In the genomic region with DNA sequence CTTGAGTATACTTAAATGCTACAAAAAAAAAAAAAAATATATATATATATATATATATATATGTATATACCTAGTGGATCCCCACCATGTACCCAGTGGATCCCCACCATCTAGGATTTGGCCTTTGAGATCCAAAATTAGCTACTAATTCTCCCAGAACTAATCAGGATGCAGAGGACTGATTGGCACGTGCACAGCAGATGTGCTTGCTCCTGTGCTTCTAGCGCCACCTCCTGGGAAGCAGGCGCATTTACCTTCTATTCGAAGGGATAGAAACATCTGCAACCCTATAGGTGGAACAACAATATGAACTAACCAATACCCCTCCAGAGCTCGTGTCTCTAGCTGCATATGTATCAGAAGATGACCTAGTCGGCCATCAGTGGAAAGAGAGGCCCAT, we compare ENCODE assay signal across 8 mouse cellular contexts. TPM values are rescaled to one million over a fixed set of nuclear protein-coding genes. Genes with fewer than 3 reads are reported as not detected.
DNase-seq lines count a peak whose midpoint lies in the region; ATAC-seq lines count a peak whose summit lies in the region.

No protein-coding gene starts in this region.

- ATAC-seq in megakaryocyte progenitor cell, adult 5-6 weeks (replicated peaks; ENCODE audit: poor library complexity) = peak; percentile 100
- ATAC-seq in activated CD4-positive, CD25-positive, alpha-beta regulatory T cell, adult 4 months = no peak

- DNase-seq in adrenal gland, adult 18-20 months (ENCODE audit: low spot score in 2 of 2) = peak; percentile 63 to 70
- DNase-seq in embryo, embryonic 10 days (ENCODE audit: low spot score) = peak; percentile 87
- DNase-seq in gastrocnemius, postnatal 14 days = peak; percentile 80
- peak; percentile 86 for DNase-seq in induced T-regulatory cell, adult 2 months (ENCODE audit: low read depth)
- DNase-seq in left cerebral cortex, adult 9 months (ENCODE audit: low spot score in 2 of 2) = peak; percentile 52 to 71
- DNase-seq in right cerebral cortex, postnatal 14 days = peak; percentile 70

- intact Hi-C loops in gastrocnemius, postnatal 14 days (cut with DNase I; ENCODE audit: low total_unique reads) = loop anchor here (10.0 kb wide), 2 partner anchors 165 to 315 kb away; no protein-coding TSS in a partner anchor

RNA-seq across cellular contexts. Expression of gene Srsf7, which starts 27.1 kb away (rescaled TPM):
- total RNA-seq in adrenal gland, adult 18-20 months (2021) = 100 to 1,000 TPM; 124 to 133 TPM
- 10 to 100 TPM; 25.3 to 34.0 TPM for total RNA-seq in gastrocnemius, postnatal 14 days (2021)
- 538 and 545 TPM in 2 replicates for total RNA-seq in megakaryocyte progenitor cell, adult 5-6 weeks (2015)
- total RNA-seq in megakaryocyte progenitor cell, adult 5-6 weeks (2017) = 490 and 575 TPM in 2 replicates
- 100 to 1,000 TPM; 467 to 529 TPM for polyA plus RNA-seq in activated CD4-positive, CD25-positive, alpha-beta regulatory T cell, adult 4 months (2017; shearing (Covaris generic))

RNA-seq across cellular contexts. Expression of gene Ttc39d, which starts 27.3 kb away (rescaled TPM):
- not detected for total RNA-seq in adrenal gland, adult 18-20 months (2021)
- total RNA-seq in gastrocnemius, postnatal 14 days (2021) = under 1 TPM in 1 of 2 experiments, not detected in 1; 0.16 TPM
- not detected in 2 replicates for total RNA-seq in megakaryocyte progenitor cell, adult 5-6 weeks (2015)
- total RNA-seq in megakaryocyte progenitor cell, adult 5-6 weeks (2017) = not detected in 2 replicates
- not detected for polyA plus RNA-seq in activated CD4-positive, CD25-positive, alpha-beta regulatory T cell, adult 4 months (2017; shearing (Covaris generic))

RNA-seq across cellular contexts. Expression of gene Gemin6, which starts 44.3 kb away (rescaled TPM):
- total RNA-seq in adrenal gland, adult 18-20 months (2021) = 1 to 10 TPM; 6.5 to 7.0 TPM
- 1 to 10 TPM; 5.3 to 5.5 TPM for total RNA-seq in gastrocnemius, postnatal 14 days (2021)
- total RNA-seq in megakaryocyte progenitor cell, adult 5-6 weeks (2015) = 44.5 and 47.4 TPM in 2 replicates
- total RNA-seq in megakaryocyte progenitor cell, adult 5-6 weeks (2017) = 44.8 and 51.5 TPM in 2 replicates
- polyA plus RNA-seq in activated CD4-positive, CD25-positive, alpha-beta regulatory T cell, adult 4 months (2017; shearing (Covaris generic)) = 10 to 100 TPM; 14.7 to 14.9 TPM

RNA-seq across cellular contexts. Expression of gene Galm, which starts 52.7 kb away (rescaled TPM):
- total RNA-seq in adrenal gland, adult 18-20 months (2021) = 10 to 100 TPM; 17.7 to 22.6 TPM
- total RNA-seq in gastrocnemius, postnatal 14 days (2021) = 1 to 10 TPM; 1.7 to 2.4 TPM
- 5.9 and 7.6 TPM in 2 replicates for total RNA-seq in megakaryocyte progenitor cell, adult 5-6 weeks (2015)
- 4.5 and 6.7 TPM in 2 replicates for total RNA-seq in megakaryocyte progenitor cell, adult 5-6 weeks (2017)
- 10 to 100 TPM; 33.3 to 40.7 TPM for polyA plus RNA-seq in activated CD4-positive, CD25-positive, alpha-beta regulatory T cell, adult 4 months (2017; shearing (Covaris generic))

Comparison
In these comparisons a context has a peak if more than half of its experiments do, and no peak if none do; other contexts are left out.
1. RNA of gene Gemin6, which starts 44.3 kb away (total RNA-seq): 44.5 to 51.5 TPM in megakaryocyte progenitor cell, adult 5-6 weeks; 6.5 to 7.0 TPM in adrenal gland, adult 18-20 months and 5.3 to 5.5 TPM in gastrocnemius, postnatal 14 days; every median in the first group is over 4 times any median in the second.
2. Peak in every context shown above with its lines, with median percentiles within 50 percentile points of each other: DNase-seq.